Mouse (Mus musculus): ENCODE results near the gene Furin. TPM values are rescaled to one million over a fixed set of nuclear protein-coding genes. Genes with fewer than 3 reads are reported as not detected.
A peak's percentile ranks its signal among the peaks of the same experiment; 100 is the strongest.

Furin gene
- total and polyA plus RNA-seq, 3 experiments, result 13.7 to 32.3 TPM; not detected in 1

DNA sequence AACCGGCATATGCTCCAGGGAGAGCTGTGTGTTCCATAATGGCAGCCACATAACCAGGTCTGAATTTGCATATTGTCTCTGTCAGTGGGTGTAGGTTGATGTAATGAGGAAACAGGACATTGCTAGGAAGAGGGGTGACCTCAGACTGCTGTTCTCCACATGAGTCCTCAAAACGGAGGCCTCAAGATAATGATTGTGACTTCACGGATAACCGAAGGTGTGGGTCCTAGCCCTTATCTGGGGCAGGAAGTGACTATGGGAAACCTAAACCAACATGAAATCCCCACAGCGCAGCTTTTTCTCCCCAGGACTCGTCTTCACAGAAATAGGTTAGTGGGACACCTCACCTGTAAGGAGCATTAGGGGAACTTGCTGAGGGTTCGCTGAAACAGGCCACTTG lies 11.7 kb upstream of the Furin start (continued):
- TF ChIP-seq USF2 (IDR thresholded peaks at IDR 0.05; ENCODE audit: borderline replicate concordance in 1 of 2, insufficient read depth in 1 of 2, low read depth in 1 of 2, low read length in 2 of 2) (no peak), TAL1 (IDR thresholded peaks at IDR 0.05; ENCODE audit: low read length) (no peak), TBP (IDR thresholded peaks at IDR 0.05; ENCODE audit: low read depth, low read length) (no peak), MXI1 (IDR thresholded peaks at IDR 0.05; ENCODE audit: low read depth, low read length) (no peak), HCFC1 (IDR thresholded peaks at IDR 0.05; ENCODE audit: low read depth, low read length) (0 out of 2 replicates have a peak, but pooled peaks have one; percentile 23), KAT2A (conservative IDR thresholded peaks at IDR 0.05; ENCODE audit: low read depth, low read length) (no peak), GABPA (IDR thresholded peaks at IDR 0.05; ENCODE audit: low read depth, low read length) (no peak), EP300 (IDR thresholded peaks at IDR 0.05; ENCODE audit: low read depth in 1 of 2, low read length in 2 of 2) (peak; percentile 78 to 80), TCF12 (IDR thresholded peaks at IDR 0.05; ENCODE audit: low read depth, low read length) (0 out of 2 replicates have a peak, but pooled peaks have one; percentile 32), GATA1 (IDR thresholded peaks at IDR 0.05; ENCODE audit: low read depth, low read length) (peak; percentile 82), MYC (IDR thresholded peaks at IDR 0.05; ENCODE audit: low read depth, low read length) (no peak)

DNA sequence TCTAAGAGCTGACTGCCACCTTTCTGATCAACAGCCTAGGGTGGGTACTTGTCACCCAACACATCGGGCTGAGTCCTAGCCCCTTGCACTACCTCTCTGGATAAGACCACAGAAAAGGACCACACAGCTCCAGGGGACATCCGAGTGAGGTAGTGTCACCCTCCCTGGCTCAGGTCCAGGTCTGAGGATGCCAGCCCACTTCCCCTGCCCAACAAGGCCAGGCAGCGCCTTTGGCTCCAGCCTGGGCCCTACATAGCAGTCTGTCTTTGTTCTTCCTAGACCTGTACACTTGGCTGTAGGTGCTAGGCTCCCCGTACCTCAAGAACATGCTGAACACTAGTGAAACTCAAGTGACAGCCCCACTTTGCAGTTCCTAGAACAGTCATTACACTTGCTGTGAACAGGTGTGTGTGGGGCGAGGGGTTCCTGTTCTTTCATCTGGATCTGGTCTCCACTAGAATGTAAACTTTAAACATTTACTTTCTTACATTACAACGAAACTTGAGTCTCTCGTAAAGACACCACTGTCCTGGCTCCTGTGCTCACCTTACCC lies 9.1 kb upstream of the Furin start:
- Histone ChIP-seq H3K36me3 (ENCODE audit: control insufficient read depth in 1 of 2, insufficient read depth in 2 of 2, low read length in 2 of 2) (peaks cover 0 to 25% of the 10 kb centered on the region in 2 experiments; a peak in 2 of 4 replicates), H3K9me3 (replicated peaks; ENCODE audit: insufficient read depth, low read length) (no peaks in the 10 kb centered on the region), H3K27ac (ENCODE audit: control insufficient read depth, low read depth, low read length) (no peak overlapping the region), H3K79me2 (ENCODE audit: control insufficient read depth, insufficient read depth, low read length, poor library complexity) (no peaks in the 10 kb centered on the region), H3K4me3 (ENCODE audit: control insufficient read depth in 1 of 2, insufficient read depth in 1 of 2, low read depth in 2 of 2, low read length in 2 of 2) (no peak overlapping the region), H3K9ac (ENCODE audit: control insufficient read depth, low read depth, low read length, poor library complexity, severe bottlenecking) (no peak overlapping the region), H3K27me3 (ENCODE audit: control insufficient read depth in 1 of 2, insufficient read depth in 2 of 2, low read length in 2 of 2) (no peaks in the 10 kb centered on the region), H3K4me1 (ENCODE audit: control insufficient read depth in 1 of 2, insufficient read depth in 2 of 2, low read length in 2 of 2) (peaks cover 14 to 35% of the 10 kb centered on the region in 2 experiments)
- no peak for TF ChIP-seq HCFC1 (IDR thresholded peaks at IDR 0.05; ENCODE audit: low read depth, low read length)
- TF ChIP-seq RCOR1 (IDR thresholded peaks at IDR 0.05; ENCODE audit: low read depth, low read length), result no peak
- TF ChIP-seq MAX (IDR thresholded peaks at IDR 0.05; ENCODE audit: low read length), result no peak
- no peak for TF ChIP-seq TAL1 (IDR thresholded peaks at IDR 0.05; ENCODE audit: low read length)
- DNase-seq (ENCODE audit: low read depth, low spot score), result no peak

DNA sequence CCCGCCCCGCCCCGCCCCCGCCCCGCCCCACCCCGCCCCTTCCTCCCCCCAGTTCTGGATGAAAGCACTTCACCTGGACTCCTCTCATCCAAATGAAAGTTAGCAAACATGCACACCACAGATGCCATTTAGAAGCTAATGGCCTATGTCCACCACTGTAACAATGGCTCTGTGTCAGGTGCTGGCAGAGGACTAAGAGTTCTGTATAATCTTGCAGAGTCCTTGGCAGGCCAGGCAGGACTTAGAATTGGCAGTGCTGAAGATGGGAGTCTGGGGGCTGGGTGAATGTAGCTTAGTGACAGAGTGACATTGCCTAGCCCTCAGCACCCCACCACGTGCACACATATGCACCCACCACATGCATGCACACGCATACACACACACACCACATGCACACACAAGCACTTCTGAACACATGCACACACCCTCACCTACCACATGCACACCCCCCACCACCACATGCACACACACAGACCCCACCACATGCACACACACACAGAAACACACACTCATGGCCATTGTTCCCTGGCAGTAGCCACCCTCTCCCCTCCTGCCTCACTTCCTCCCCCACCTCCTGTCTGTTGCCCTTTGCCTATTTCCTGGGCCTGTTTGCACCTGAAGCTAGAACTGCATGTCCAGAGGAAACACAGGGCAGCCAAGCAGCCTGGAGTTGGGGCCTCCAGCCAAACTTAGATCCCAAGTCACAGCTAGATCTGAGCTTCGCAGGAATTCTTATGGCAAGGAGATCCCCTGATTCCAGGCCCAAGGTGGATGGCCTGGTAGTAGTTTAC lies 8.5 kb upstream of the Furin start:
- TF ChIP-seq POLR2AphosphoS5 (IDR thresholded peaks at IDR 0.05; ENCODE audit: borderline replicate concordance, low read depth, low read length), result peak; percentile 52; the same call in 1 of the 2 replicates
- TF ChIP-seq POLR2AphosphoS2 (IDR thresholded peaks at IDR 0.05; ENCODE audit: low read length), result no peak
- H3K4me1 ChIP-seq (ENCODE audit: control insufficient read depth in 1 of 2, insufficient read depth in 2 of 2, low read length in 2 of 2), result peaks cover 9 to 29% of the 10 kb centered on the region in 2 experiments
- H3K4me3 ChIP-seq (ENCODE audit: control insufficient read depth in 1 of 2, insufficient read depth in 1 of 2, low read depth in 2 of 2, low read length in 2 of 2), result no peak overlapping the region
- H3K9ac ChIP-seq (ENCODE audit: control insufficient read depth, low read depth, low read length, poor library complexity, severe bottlenecking), result no peak overlapping the region
- DNase-seq (ENCODE audit: low read depth, low spot score), result no peak
- no peaks in the 10 kb centered on the region for H3K9me3 ChIP-seq (replicated peaks; ENCODE audit: insufficient read depth, low read length)
- no peaks in the 10 kb centered on the region for H3K79me2 ChIP-seq (ENCODE audit: control insufficient read depth, insufficient read depth, low read length, poor library complexity)
- H3K36me3 ChIP-seq (ENCODE audit: control insufficient read depth in 1 of 2, insufficient read depth in 2 of 2, low read length in 2 of 2), result peaks cover 0 to 23% of the 10 kb centered on the region in 2 experiments; a peak in 2 of 4 replicates
- no peak overlapping the region for H3K27ac ChIP-seq (ENCODE audit: control insufficient read depth, low read depth, low read length)
- no peaks in the 10 kb centered on the region for H3K27me3 ChIP-seq (ENCODE audit: control insufficient read depth in 1 of 2, insufficient read depth in 2 of 2, low read length in 2 of 2)

All from MEL (cell line).